Mouse (Mus musculus) A20 (cell line): ENCODE results near the gene Hilpda.

Experiments used
- DNase-seq: peaks from one replicate; pipeline ENCODE4 v3.0.0-alpha.2; 2011; ENCODE audit warnings: low read depth, low spot score

Gene Hilpda

DNA sequence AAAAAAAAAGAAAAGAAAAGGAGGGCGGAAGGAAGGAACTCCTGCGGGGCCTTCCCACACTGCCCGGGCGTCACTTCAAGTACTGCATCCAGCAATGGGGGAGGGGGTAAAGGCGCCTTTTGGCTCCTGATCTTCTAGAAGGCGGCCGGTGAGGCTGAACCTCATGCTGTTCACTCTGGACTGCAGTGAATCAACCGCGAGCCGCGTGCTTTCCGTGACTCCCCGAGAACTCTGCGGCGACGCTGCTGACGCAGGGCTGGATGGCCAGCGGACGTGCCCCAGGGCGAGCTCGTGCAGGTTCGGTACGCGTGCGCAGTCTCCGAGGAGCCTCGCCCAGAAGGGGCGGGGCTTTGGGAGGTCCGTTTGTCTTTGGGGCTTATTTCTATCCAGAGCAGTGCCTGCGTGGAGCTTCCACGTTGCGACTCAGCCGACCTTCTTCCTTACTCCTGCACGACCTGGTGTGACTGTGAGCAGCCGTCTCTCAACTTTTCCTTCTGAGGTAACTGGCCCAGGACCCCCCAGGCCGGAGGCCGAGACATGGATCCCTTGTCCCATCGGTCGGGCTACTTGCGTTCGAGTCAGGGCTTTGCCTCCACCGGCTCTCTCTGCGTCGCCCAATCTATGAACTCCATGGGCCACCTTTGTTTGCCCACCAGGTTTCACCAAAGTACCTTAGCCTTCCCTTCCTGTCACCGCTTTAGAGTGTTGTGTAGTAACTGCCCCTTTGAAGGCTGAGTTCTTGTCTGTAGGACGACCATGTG, at the start of gene Hilpda:
TSS of gene Hilpda (plus strand) at position 177 of the 761 bp plus-strand sequence.
- peak; percentile 98 for DNase-seq

DNA sequence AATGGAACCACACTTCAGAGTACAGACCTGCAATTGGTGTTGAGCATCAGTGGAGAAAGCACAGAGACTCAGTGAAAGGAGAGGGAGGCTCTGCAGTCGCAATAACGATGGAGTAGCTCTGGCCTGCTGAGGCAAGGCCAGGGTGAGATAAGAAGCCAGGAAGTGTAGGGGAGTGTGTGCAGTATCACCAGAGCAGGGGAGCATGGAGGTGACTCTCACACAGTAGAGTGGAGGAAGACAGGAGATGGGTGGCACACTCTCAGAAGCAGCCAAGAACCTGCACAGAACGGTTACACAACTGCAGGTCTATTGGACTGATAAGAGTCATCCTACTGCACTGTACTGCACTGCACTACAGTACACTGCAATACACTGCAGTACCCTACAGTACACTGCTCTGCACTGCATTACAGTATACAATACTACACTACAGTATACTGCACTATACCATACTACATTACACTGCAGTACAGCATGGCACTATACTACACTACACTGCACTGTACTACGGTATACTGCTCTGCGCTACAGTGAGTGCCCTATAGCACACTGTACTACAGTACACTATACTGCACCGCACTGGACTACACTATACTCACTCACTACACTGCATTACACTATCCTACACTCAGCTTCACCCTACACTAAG, 42.9 kb upstream of the Hilpda start:
- no peak for DNase-seq

DNA sequence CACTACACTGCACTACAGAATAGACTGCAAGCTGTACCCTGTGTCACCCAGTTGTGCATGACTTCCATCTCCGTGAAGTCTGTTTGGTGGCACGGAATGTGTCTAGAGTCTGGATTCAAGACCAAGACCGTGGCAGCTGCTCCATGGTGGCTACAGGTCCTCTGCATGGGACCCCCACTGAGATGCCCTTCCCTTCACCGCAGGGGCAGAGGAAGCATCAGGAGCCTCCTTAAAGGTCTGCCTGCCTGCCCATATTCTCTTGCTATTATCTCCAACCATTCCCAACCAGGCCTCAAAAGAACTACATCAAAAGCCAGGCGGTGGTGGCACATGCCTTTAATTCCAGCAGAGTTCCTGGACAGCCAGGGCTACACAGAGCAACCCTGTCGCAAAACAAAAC, 41.9 kb upstream of the Hilpda start:
- DNase-seq: no peak

DNA sequence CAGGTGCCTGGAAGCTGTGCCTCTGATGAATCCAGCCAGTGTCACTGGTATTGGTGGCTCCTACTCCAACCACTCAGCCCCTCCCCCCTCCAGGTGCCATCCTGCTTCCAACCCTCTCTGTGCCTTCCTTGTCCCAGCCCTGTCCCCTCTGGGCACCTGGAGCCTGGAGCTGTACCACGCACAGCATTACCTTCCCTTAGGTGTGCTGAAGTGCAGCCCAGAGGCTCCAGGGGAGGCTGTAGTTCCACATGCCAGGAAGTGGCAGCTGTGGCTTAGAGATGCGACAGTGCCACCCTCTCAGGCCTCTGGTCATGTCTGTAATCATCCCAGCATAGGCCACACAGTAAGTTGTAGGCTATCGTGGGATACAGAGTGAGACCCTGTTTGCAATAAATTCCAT, 40.5 kb upstream of the Hilpda start:
- no peak for DNase-seq

DNA sequence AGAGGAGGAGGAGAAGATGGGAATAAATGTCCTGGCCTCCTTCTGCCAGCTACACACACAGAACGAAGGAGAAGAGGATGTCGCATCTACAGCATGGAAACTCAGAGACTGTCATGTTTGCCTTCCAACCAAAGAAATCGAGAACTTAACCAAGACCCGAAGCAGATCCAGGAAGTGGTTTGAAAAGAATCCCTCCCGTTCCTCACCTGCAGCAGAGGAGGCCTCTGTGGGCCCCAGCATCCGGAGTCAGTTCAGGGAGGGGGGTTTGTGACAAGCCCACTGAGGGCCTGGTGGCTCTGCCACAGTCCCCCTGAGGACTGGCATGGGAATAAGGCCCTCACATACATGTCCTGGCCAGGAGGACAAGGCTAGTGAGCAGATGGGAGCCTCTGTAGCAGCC, 40.0 kb upstream of the Hilpda start:
- DNase-seq: no peak

DNA sequence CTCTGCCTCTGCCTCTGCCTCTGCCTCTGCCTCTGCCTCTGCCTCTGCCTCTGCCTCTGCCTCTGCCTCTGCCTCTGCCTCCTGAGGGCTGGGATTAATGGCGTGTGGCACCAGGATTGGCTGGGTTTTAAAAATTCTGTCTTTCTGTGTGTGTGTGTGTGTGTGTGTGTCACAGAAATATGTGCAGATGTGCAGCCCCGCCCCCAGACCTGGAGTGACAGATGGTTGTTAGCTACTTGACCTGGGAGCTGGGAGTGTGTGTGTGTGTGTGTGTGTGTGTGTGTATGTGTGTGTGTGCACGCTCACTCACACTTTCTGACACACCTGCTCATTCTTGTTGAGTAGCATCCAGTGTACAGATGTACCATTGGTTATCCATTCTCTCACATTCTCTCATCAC, 38.6 kb upstream of the Hilpda start:
- DNase-seq: no peak

DNA sequence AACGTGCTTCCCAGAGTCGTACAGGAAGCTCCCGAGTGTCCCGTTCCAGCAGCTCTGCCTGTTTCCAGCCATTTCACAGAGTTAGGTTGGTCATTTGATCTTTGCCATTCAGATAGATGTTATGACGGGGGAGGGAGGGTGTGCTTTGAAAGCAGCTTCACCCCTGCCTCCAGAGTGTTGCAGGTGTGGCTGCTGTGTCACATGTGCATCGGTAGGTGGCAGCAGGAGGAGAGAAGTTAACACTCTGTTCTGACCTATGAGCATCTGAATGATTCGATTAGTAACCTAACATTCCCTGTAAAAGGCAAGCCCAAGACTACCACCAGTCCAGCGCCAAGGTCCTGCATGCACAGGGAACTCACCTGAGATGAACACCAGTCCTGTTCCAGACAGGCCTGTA, 38.0 kb upstream of the Hilpda start:
- DNase-seq: peak; percentile 59

DNA sequence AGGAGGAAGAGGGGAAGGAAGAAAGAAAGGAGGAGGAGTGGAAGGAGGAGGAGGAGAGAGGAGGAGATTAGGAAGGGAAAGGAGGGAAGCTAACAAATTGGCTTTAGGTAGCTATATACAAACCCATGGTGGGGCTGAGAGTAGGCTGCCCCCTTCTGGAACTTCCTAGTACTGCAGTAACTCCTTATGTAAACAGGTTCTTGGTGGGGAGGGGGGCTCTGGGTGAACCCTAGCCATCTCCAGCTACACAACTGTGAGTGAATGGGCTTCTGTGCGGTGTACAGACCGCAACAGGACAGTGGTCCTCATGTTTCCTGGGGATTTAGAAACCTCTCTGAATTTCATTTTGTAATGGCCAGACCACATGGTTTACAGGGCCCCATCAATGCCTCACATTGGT, 31.5 kb upstream of the Hilpda start:
- peak; percentile 77 for DNase-seq

DNA sequence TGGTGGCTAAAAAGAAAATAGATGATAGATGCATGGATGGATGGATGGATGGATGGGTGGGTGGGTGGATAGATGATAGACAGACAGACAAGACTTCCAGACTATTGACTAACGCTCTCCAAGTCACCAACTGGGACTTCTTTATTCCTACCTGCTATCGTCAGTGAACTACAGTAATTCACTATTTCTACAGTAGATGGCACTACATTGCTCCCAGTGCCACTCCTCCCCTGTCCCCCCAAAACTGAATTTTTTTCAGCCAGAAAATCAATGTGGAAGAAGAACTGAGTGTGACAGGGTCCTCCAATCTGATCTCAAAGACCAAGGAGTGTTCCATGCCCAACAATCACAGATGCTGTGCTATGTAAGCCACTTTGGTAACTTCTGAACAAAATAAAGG, 30.6 kb upstream of the Hilpda start:
- peak; percentile 61 for DNase-seq

DNA sequence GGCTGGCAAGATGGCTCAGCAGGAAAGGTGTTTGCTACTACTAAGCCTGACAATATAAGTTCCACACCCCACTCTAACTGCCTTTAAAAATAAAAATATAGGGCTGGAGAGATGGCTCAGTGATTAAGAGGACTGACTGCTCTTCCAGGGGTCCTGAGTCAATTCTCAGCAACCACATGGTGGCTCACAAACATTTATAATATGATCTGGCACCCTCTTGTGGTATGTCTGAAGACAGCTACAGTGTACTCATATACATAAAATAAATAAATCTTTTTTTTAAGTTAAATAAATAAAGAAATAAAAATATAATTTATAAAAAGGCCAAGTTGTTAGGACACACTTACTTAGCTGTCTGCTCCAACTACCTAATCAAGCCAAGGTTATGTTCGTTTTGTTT, 30.0 kb upstream of the Hilpda start:
- DNase-seq: peak; percentile 53

DNA sequence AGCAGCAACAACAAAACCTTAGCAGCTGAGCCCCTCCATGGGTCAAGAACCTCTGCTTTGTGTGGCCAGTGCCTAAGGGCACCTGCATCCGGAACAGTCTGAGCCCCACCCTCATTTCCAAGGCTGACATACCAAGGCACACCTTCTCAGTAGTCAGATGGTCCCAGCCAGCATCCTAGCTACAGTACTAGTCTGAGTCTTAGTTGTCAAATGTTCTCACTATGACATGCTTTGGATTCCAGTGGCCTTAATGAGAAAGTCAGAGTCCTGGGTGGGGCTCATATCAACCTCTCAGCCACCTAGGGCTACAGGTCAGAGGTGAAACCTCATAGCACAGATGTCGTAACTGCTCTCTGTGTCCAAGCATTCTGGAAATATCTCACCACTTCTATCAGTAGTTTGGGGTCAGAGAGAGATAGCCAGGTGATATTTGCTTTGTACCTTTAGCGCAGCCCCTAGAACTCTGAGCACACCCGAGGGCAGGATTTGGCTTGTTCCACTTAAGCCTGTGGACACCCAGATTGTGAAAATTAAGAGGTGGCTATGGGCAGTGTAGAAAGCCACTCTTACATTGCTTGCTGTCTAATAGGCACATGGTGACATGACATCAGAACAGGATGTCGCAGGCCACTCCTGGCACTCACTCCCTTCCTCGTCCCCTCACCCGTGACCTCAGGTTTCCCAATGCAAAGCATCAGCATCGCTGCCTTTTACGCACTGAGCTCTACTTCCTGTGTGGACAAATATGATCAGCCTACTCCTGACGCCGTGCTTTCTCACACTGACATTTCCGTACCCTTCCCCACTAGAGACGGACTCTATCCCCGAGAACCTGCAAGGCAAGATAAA, 26.8 kb upstream of the Hilpda start:
- no peak for DNase-seq

DNA sequence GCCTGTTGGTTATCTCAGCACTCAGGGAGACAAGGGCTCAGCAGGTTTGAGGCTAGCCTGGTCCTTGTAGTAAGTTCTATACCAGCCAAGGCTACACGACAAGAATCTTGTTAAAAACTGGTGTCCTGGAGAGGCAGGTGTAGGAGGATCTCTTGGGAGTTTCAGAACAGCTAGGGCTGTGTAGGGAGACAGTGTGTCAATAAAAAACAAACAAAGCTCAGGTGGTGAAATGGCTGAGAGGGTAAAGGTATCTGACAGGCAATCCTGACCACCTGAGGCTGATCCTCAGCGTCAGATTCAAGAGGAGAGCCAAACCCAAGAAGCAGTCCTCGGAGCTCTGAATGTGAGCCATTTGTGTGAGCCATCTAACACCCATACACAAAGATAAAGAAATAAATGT, 26.1 kb upstream of the Hilpda start:
- DNase-seq: no peak

DNA sequence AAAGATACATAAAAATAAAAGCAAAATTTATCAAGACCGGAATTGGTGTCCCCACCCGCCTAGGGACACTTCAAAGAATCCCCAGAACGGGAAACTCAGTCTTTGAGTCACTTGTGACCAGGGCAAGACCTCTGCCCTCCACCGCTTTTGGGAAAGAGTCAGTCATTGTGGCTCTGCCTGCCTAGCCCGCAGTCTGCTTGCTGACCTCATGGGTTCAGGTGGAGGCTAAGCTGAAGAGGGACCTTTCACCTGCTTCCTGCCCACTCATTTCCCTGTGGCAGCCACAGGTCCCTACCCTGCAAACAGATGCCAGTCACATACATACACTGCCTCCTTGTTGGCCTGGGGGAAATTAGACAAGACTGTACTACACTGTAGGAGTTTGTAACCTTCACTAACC, 25.7 kb upstream of the Hilpda start:
- no peak for DNase-seq

DNA sequence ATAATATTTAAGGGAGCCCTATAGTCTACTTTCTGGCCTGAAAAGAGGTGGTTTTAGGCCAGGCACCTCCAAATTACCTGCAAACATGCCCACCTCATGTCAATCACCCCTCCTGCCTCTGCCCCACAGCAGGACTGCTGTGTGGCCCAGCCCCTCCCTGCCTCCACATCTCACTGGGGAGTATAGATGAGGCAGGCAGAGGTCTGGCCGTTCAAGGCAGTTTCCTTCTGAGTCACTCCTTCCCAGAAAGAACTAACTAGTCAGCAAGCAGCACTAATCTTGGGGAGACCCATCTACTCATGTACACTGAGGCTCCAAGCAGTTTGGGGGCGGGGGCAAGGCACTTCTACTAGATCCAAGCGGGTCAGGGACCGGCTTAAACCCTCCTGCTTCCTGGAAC, 25.2 kb upstream of the Hilpda start:
- no peak for DNase-seq

DNA sequence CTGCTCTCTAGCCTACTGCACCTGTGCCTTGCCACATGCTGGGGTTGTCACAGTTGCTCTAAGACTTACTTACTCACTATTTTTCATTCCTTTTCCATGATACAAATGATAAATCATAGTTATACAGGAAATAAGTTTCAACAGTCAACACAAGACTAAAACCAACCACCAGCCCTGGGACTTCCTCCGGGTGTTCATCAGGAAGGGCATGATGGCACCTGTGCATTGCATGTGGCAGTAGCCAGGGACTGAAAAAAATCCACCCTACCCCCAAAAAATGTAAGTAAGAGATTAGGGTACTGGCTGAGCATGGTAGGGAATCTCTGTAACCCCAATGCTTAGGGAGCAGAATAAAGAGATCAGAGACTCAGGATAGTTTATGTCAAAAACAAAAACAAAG, 12.9 kb upstream of the Hilpda start:
- DNase-seq: no peak

DNA sequence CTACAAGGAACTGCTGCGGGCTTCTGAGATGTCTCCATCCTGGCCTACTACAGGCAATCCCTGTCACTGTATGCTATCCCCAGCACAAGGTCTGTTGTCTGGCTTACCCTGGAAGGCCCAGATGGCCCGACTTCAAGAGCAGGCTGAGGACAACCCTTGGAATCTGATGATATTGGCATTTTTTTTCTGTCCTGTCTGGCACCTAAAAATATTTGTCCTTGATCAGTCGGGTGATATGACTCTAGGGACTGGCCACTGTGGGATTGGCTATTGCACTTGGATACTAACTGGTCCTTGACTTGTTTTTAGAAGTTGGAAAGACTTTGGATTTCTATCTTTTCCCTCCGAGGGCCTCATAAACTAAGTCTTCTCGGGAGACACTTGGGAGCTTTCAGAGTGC, 10.5 kb upstream of the Hilpda start:
- DNase-seq: no peak

DNA sequence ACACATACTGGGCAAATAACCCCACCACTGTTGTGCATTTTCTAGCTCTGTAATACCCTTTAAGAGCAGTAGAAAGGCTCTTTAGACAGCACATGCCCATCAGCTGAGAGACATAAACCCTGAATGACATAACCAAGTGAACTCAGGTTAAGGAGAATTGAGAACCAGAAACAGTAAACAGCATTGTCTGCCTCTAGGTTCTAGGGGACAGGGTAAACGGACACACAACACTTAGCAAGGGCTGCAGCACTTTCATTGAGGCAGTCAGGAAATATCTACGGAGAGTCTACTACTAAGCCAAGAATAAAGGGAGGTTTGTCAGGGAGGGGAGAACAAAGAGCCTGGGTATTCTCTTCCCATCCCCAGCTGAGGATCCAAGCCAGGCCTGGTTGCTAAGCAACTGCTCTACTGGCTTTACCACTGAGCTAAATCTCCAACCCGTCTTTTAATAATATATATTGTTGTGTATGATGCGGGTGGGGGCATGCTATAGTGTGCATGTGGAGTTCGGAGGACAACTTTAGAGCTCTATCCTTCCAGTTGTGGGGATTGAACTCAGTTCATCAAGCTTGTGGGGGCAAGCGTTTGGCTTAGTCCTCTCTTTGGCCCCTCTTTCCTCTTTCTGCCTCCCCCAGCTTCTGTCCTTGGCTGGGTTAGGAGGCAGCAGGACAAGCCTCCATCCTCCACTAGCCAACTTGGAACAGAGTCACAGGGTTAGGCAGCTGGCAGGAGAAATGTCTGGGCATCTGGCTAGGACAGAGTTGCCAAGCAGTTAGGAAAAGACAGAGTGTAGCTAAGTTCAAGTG, 8.4 kb upstream of the Hilpda start:
- DNase-seq: no peak

DNA sequence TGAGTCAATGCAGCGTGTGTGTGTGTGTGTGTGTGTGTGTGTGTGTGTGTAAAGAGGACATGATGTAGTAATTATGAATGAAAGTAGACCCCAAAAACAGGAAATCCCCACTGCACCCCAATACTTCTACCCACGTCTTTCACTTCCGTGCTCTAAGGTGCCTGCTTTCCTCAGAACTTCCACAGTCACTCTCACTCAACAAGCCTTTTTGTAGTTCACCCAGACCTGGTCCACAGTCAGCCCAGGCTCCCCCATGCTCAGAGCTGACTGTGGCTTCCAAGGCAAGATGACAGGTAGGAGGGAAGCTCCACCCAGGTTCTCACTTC, 7.9 kb upstream of the Hilpda start:
- peak; percentile 71 for DNase-seq

DNA sequence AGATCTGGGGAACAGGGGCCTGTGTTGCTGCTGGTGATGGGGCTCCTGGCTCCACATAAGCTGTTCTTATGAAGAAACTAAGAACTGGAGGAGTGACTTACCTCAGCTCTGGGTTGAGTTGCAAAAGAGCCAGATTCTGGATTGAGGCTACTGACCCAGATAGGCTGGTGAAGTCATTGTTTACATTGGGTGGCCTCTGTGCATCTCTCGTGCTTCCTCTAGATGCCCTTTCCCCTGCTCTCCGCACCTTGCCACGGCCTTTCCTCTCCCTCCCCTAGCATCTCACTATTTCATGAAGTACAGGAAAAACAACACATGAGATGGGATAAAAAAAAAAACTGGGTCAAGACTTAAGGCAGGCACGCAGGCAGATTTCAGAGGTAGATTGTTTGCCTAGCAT, 5.4 kb upstream of the Hilpda start:
- DNase-seq: no peak

DNA sequence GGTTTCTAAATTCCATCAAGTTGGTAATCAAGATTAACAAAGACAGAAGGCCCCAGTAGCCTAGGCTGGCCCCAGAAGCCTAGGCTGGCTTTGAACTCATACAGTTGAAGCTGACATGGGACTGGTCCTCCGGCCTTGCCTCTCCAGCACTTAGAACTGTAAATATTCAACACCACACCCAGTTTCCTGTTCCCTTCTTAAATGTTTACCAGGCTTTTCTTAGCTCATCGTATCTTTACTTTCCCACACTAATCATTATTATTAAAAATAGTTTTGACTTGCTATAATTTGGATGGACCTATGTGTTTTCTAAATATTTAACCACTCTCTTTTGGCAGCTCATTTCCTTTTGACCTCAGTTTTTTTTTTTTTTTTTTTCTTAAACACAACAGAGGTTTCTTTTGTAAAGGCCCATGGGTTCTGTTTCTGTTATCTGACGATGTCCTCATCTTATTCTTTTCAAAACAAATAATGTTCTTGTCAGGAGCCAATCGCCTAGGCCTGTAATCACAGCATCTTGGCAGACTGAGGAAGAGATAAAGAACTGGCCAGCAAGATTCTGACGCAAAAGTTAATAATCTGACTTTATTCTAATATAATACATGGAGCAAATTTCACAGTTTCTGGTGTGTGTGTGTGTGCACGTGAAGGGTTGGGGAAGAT, 3.2 kb upstream of the Hilpda start:
- no peak for DNase-seq

DNA sequence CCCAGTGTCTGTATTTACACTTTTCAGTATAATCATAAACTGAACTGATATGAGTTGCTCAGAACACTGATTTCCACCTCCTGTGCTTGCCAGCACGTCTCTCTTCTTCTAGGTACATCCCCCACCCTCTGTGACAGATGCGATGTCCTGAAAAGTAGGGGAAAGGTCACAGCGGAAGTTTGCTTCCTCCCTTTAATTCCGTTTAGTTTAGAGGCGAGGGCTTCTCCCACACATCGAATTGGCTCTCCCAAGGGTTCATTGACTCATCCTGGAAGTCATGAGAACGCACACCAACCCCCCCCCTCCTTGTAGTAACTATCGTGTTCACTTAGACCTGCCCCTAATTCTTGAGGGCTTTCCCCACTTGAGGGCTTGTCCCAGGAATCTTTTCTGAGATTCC, 1.3 kb upstream of the Hilpda start:
- peak; percentile 82 for DNase-seq
